Mouse (Mus musculus): Measurements from ENCODE around the gene Slc2a12.
A peak's percentile ranks its signal among the peaks of the same experiment; 100 is the strongest.

Gene Slc2a12

GRCm38 (mm10) chr10:22660286-22661000 lies 15.6 kb downstream of the Slc2a12 start:
- no peak for DNase-seq (ENCODE audit: low spot score)

- DNase-seq (ENCODE audit: low spot score), result no peak
Observed at GRCm38 (mm10) chr10:22668509-22668908, 23.7 kb downstream of the Slc2a12 start.

- no peak for DNase-seq (ENCODE audit: low spot score)
Observed at GRCm38 (mm10) chr10:22674176-22674575, 29.4 kb downstream of the Slc2a12 start.

GRCm38 (mm10) chr10:22675848-22676630 lies 31.2 kb downstream of the Slc2a12 start:
- DNase-seq (ENCODE audit: low spot score), result no peak

GRCm38 (mm10) chr10:22696236-22696635 lies 51.4 kb downstream of the Slc2a12 start:
- DNase-seq (ENCODE audit: low spot score), result no peak

GRCm38 (mm10) chr10:22696864-22697263 lies 52.1 kb downstream of the Slc2a12 start:
- no peak for DNase-seq (ENCODE audit: low spot score)

DNA sequence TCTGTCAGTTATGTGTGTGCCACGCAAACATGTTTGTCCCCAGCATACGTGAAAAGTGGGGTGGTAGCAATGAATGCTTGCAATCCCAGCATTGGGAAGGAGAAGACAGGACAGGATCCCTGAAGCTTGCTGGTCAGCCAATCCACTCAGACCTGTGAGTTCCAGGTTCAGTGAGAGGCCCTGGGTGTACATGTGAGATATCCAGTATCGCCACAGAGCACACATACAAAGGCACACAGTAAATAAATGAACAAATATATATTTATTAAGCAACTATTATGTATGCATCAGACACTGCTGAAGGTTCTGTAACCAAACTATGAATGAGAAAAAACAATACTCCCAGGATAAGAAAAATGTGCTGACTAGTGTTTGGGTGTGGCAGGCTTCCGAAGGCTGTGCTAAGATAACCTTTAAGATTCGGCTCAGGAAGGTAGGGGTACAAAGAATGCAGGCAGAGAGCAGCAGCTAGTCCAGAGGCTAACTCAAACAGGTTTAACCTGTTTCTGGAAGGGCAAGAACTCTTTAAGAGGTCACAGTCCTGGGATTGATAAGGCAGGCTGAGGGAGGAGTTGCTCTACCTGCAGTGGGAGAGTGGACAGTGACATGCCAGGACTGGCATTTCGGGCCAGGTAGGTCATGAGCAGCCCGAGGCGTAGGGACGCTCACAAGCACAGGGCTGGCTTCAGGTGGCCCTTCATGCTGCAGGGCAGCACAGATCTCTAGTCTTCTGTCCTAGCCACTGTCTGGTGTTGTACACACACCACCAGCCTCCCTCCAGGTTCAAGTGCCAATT lies 53.5 kb downstream of the Slc2a12 start:
- no peak for DNase-seq (ENCODE audit: low spot score)

- DNase-seq (ENCODE audit: low spot score), result no peak
Observed at GRCm38 (mm10) chr10:22699487-22700335, 54.9 kb downstream of the Slc2a12 start.

DNA sequence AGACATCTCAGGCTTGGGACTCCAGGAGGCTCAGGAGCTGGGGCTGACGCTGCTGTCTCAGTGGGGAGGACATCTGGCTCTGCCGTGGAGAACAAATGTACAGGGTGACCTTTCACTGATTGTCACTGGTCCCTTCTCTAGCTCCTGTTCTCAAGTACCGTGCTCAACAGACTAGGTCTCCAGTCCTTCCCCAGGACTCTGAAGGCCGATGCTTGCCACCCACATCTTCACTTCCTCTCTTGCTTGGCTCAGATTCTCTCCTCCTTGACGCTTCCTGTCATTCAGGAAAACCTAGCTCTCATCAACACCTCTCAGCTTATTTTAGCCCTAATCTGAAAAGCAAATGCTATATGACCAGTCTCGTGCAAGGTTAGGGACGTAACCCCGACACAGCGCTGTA lies 56.0 kb downstream of the Slc2a12 start:
- no peak for DNase-seq (ENCODE audit: low spot score)

DNA sequence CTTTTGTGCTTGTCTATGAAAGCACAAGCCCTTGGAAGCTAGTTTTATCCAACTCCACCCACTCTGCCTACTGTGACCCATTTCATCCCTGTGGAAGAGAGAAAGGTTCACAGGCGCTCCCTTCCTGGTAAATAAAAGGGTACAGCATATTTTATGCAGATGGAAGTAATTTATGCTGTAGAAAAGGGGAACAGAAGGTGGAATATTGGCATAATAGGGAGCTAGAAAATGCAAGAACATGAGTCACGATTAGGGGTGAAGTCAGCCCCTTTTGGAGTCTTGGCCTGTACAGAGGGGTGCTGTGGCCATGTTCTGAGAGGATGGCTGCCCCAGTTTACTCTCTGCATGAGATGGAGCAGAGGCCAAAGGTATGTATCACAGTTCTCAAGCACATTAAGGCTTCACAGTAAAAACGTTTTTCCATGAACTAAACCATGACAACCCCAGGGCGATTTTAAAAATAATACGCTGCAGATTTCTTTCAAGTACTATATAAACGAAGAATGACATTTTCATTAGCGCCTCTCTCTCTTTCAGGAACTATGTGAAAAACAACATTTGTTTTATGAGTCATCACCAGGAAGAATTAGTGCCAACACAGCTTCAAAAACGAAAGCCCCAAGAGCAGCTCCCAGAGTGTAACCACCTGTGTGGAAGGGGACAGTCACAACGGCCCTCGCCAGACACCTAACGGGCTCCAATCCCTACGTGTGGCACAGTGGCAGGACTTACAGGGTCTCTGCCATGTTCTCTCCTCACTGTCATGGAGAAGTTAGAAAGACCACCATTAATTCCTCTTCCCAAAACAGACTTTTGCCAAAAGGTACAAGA lies 56.9 kb downstream of the Slc2a12 start:
- DNase-seq (ENCODE audit: low spot score), result peak; percentile 38

DNA sequence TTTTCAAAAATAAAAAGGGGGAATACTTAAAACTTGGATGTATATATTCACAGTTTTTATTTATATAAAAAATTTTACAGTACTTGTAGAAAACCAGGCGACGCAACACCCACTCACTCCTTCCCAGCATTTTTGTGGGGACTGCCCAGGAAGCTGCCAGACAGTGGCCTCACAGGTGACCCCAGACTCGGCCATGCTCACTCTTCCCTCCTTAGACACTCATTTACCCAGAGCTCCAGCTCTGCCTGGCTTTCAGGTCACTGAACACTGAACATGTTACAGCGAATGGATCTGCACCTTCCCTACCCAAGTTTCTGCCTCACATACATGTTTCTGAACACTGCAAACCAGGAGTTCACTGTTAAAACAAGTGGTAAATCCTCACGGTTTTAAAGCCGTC lies 59.0 kb downstream of the Slc2a12 start:
- DNase-seq (ENCODE audit: low spot score), result no peak

- no peak for DNase-seq (ENCODE audit: low spot score)
Observed at GRCm38 (mm10) chr10:22708190-22708843, 63.5 kb downstream of the Slc2a12 start.

DNA sequence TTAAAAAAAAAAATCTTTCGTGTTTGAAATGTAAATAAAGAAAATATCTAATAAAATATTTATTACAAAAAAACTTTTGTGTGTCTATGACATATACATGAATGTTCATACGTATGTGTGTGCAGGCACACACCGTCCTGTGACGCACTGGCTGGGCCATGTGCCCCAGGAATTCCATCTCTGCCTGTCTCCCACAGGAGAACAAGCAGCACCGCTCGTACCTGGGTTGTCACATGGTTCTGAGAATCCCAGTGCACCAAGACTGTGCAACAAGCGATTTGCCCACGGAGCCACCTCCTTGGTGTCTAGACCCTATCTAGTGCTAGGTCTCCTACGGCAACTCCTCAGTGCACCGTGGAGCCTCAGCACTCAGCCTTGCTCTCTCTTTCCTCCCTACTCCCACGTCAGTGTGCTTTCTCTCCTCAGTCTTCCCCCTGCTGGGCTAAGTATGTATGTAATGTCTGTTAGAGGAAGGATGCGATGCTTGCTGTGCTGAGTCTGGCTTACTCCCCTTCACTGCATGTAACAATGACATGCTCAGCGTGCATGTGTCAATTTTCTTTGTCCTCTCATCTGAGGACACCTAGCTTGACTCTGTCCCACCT lies 65.5 kb downstream of the Slc2a12 start:
- no peak for DNase-seq (ENCODE audit: low spot score)

DNA sequence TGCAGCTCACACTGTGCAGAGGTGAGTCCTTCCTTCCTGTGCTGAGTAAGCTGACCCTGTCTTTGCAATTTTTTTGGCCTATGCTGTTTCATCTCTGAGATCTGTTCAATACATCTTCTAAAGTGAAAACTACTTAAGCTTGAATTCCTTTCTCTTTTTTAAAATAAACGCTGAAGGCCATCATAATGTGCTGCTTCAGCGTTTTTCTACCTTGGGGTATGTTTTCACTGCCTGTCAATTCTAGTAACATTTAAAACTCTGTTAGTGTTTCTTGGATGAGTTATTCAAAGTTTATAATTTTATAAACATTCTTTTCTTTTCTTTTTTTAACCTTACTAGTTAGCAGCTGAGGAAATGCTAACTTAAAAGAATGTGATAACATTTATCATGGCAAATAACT lies 68.1 kb downstream of the Slc2a12 start:
- DNase-seq (ENCODE audit: low spot score), result no peak

- peak; percentile 44 for DNase-seq (ENCODE audit: low spot score)
Observed at GRCm38 (mm10) chr10:22714520-22714919, 69.7 kb downstream of the Slc2a12 start.

DNA sequence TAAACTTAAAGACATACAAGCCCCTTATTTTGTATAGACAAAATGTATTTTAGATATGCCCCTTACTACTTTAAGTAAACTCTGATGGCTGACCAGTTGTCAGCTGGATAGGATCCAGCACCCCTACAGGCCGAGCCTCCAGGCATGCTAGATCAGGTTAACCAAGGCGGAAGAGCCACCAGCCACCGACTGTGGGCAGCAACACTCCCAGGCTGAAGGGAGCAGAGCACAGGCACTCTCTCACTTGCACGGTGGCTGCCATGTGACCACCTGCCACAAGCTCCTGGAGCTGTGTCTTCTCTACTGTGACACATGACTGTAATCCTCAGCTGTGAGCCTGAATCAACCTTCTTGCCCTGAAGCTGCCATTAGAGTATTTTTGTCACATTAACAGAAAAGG lies 73.7 kb downstream of the Slc2a12 start:
- DNase-seq (ENCODE audit: low spot score), result no peak

- DNase-seq (ENCODE audit: low spot score), result no peak
Observed at GRCm38 (mm10) chr10:22720781-22721529, 76.1 kb downstream of the Slc2a12 start.

GRCm38 (mm10) chr10:22725166-22725565 lies 80.4 kb downstream of the Slc2a12 start:
- no peak for DNase-seq (ENCODE audit: low spot score)

DNA sequence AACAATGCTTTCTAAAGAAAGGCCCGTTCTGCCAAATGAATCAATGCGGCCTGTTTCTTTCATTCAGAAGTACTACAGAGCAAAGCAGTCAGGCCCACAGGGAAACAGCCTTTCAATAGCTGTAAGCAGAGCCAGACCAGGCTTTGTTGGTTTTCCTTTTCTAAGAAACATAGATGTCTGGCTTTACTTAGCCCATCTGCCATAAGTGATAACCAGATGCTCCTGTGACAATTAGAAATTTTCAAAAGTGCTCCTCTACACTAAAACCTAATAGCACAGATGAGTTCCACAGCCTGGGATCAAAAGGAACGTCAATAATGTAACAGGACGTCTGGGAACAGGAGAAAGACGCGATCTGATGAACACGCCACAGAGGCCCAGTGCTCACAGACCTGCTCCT lies 81.5 kb downstream of the Slc2a12 start:
- DNase-seq (ENCODE audit: low spot score), result no peak
